Mouse (Mus musculus) CD4-positive, CD25-positive, alpha-beta regulatory T cell, adult 2 months (primary cell): ENCODE results near the gene Dnm3.

Experiments
- DNase-seq: peaks from one replicate; pipeline ENCODE4 v3.0.0-alpha.2; 2012; ENCODE audit warnings: low read depth, low spot score

Gene Dnm3

GRCm38 (mm10) chr1:162075831-162076230 lies 402.0 kb downstream of the Dnm3 start:
- no peak for DNase-seq

- no peak for DNase-seq
Observed at GRCm38 (mm10) chr1:162075416-162075815, 402.4 kb downstream of the Dnm3 start.

GRCm38 (mm10) chr1:162074626-162075410 lies 403.0 kb downstream of the Dnm3 start:
- no peak for DNase-seq

GRCm38 (mm10) chr1:162072917-162073578 lies 404.8 kb downstream of the Dnm3 start:
- DNase-seq: no peak

- no peak for DNase-seq
Observed at GRCm38 (mm10) chr1:162053608-162054007, 424.2 kb downstream of the Dnm3 start.

- no peak for DNase-seq
Observed at GRCm38 (mm10) chr1:162053186-162053585, 424.6 kb downstream of the Dnm3 start.

GRCm38 (mm10) chr1:162052755-162053154 lies 425.1 kb downstream of the Dnm3 start:
- DNase-seq: no peak

GRCm38 (mm10) chr1:162052138-162052537 lies 425.7 kb downstream of the Dnm3 start:
- no peak for DNase-seq

- DNase-seq: no peak
Observed at GRCm38 (mm10) chr1:162051710-162052109, 426.1 kb downstream of the Dnm3 start.

- DNase-seq: no peak
Observed at GRCm38 (mm10) chr1:162047673-162048072, 430.2 kb downstream of the Dnm3 start.

GRCm38 (mm10) chr1:162043788-162044717 lies 433.8 kb downstream of the Dnm3 start:
- DNase-seq: no peak

- no peak for DNase-seq
Observed at GRCm38 (mm10) chr1:162043216-162043615, 434.6 kb downstream of the Dnm3 start.

- DNase-seq: no peak
Observed at GRCm38 (mm10) chr1:162042384-162042783, 435.4 kb downstream of the Dnm3 start.

GRCm38 (mm10) chr1:162040490-162041274 lies 437.2 kb downstream of the Dnm3 start:
- no peak for DNase-seq

- no peak for DNase-seq
Observed at GRCm38 (mm10) chr1:162039808-162040207, 438.0 kb downstream of the Dnm3 start.

GRCm38 (mm10) chr1:162039011-162039595 lies 438.7 kb downstream of the Dnm3 start:
- no peak for DNase-seq

GRCm38 (mm10) chr1:162038431-162038830 lies 439.4 kb downstream of the Dnm3 start:
- DNase-seq: no peak

- no peak for DNase-seq
Observed at GRCm38 (mm10) chr1:162037968-162038421, 439.8 kb downstream of the Dnm3 start.

- no peak for DNase-seq
Observed at GRCm38 (mm10) chr1:162037185-162037765, 440.6 kb downstream of the Dnm3 start.

GRCm38 (mm10) chr1:162036461-162036835 lies 441.4 kb downstream of the Dnm3 start:
- no peak for DNase-seq
